Mouse (Mus musculus) heart, postnatal 0 days (tissue): Measurements from ENCODE around the gene Olfr689. TPM values are rescaled to one million over a fixed set of nuclear protein-coding genes. Genes with fewer than 3 reads are reported as not detected.

Source experiments
- ATAC-seq: fragments of 200-750 bp; cut with Nextera tagmentation; 2 replicates; pipeline ENCODE4 v1.8.0; 2017; ENCODE audit warnings: low read depth, moderate number of reproducible peaks, moderate library complexity; ENCODE audit not compliant: insufficient read depth
- DNase-seq: peaks from one replicate; pipeline ENCODE4 v3.0.0-alpha.2; 2016; ENCODE audit warnings: low spot score
- H3K27ac ChIP-seq: fragments of 300-500 bp; sonication (generic); 2 replicates; pipeline ENCODE4 v1.5.1; 2014; ENCODE audit warnings: low read depth, mild to moderate bottlenecking
- H3K27me3 ChIP-seq: fragments of 300-500 bp; sonication (generic); 2 replicates; pipeline ENCODE4 v1.6.1; 2014; ENCODE audit warnings: low read length, mixed read lengths; ENCODE audit not compliant: control insufficient read depth, insufficient read depth
- H3K36me3 ChIP-seq: fragments of 300-500 bp; sonication (generic); replicated peaks from 2 replicates; pipeline ENCODE4 v1.6.1; 2014; ENCODE audit warnings: low read length, mixed read lengths; ENCODE audit not compliant: control insufficient read depth, insufficient read depth
- H3K4me1 ChIP-seq: fragments of 300-500 bp; sonication (generic); 2 replicates; pipeline ENCODE4 v1.6.1; 2014; ENCODE audit warnings: antibody characterized with exemption; ENCODE audit not compliant: control insufficient read depth, insufficient read depth
- H3K4me2 ChIP-seq: fragments of 300-500 bp; sonication (generic); 2 replicates; pipeline ENCODE4 v1.6.1; 2014; ENCODE audit warnings: low read depth, mild to moderate bottlenecking, low read length, moderate library complexity
- H3K4me3 ChIP-seq: fragments of 300-500 bp; sonication (generic); 2 replicates; pipeline ENCODE4 v1.5.1; 2014; ENCODE audit warnings: low read depth, low read length
- H3K9ac ChIP-seq: fragments of 300-500 bp; sonication (generic); replicated peaks from 2 replicates; pipeline ENCODE4 v1.6.1; 2014; ENCODE audit warnings: low read depth, low read length, mixed read lengths
- H3K9me3 ChIP-seq: fragments of 300-500 bp; sonication (generic); replicated peaks from 2 replicates; pipeline ENCODE4 v1.6.1; 2016; ENCODE audit warnings: low read length; ENCODE audit not compliant: control insufficient read depth
- CTCF ChIP-seq: IDR thresholded peaks from 2 replicates; pipeline ENCODE4 v1.5.1; 2016; ENCODE audit warnings: antibody characterized with exemption, control low read depth, low read depth
- EP300 ChIP-seq: IDR thresholded peaks from 2 replicates; pipeline ENCODE4 v1.6.1; 2016; ENCODE audit warnings: antibody characterized with exemption, low read depth
- WGBS: fragments of 180-500 bp; shearing (Covaris S2); extraction: QIAGEN DNeasy Blood & Tissue Kit; methylation state at CpG from one replicate; pipeline ENCODE4 v1.1.7; 2014; 5-methylcytosine and 5-hydroxymethylcytosine counted together
- polyA plus RNA-seq: library from polyadenylated mRNA; unstranded; fragments of >200 nt; fragmentation: Nextera tagmentation; extraction: Ambion mirVana; gene quantifications from 2 replicates; pipeline ENCODE4 v1.2.1, GENCODE M21; 2015
- total RNA-seq: library from RNA; depleted of rRNA; stranded (reverse); fragments of >200 nt; gene quantifications from 2 replicates; pipeline ENCODE4 v1.2.3, GENCODE M21; 2014; ENCODE audit warnings: low replicate concordance; rRNA removed

Olfr689 gene
- not detected in 2 replicates for total RNA-seq
- polyA plus RNA-seq = not detected in 2 replicates

GRCm38 (mm10) chr7:105310865-105311264 lies at the start of gene Olfr689:
Gene Olfr689 (plus strand): TSS chr7:105311165.
- Histone ChIP-seq H3K4me3 (no peak within 1 kb of the TSS), H3K9ac (no peak within 1 kb of the TSS), H3K27me3 (no peaks in the 10 kb centered on the region), H3K4me2 (no peak within 1 kb of the TSS), H3K9me3 (no peaks in the 10 kb centered on the region), H3K36me3 (no peaks in the 10 kb centered on the region), H3K4me1 (no peaks in the 10 kb centered on the region), H3K27ac (no peak within 1 kb of the TSS)
- 61% methylated on average over 1 of the region's 1 CpGs for WGBS
- ATAC-seq = no peak
- TF ChIP-seq CTCF (no peak), EP300 (no peak)
- no peak for DNase-seq

GRCm38 (mm10) chr7:105272426-105272825 lies 38.5 kb upstream of the Olfr689 start:
- Histone ChIP-seq H3K4me2 (no peak overlapping the region), H3K36me3 (no peaks in the 10 kb centered on the region), H3K27ac (no peak overlapping the region), H3K4me1 (no peaks in the 10 kb centered on the region), H3K9me3 (no peaks in the 10 kb centered on the region), H3K9ac (no peak overlapping the region), H3K4me3 (no peak overlapping the region), H3K27me3 (no peaks in the 10 kb centered on the region)
- ATAC-seq = no peak
- 61% methylated on average over 7 of the region's 7 CpGs for WGBS
- DNase-seq = no peak
- no peak for TF ChIP-seq CTCF
- no peak for TF ChIP-seq EP300

- H3K27ac ChIP-seq = no peak within 1 kb of the TSS
- H3K4me1 ChIP-seq = no peaks in the 10 kb centered on the region
- no peaks in the 10 kb centered on the region for H3K27me3 ChIP-seq
- WGBS = 74% methylated on average over 6 of the region's 6 CpGs
- H3K9me3 ChIP-seq = no peaks in the 10 kb centered on the region
- H3K36me3 ChIP-seq = no peaks in the 10 kb centered on the region
- no peak for ATAC-seq
- TF ChIP-seq EP300 (no peak), CTCF (no peak)
- H3K4me2 ChIP-seq = no peak within 1 kb of the TSS
- H3K9ac ChIP-seq = no peak within 1 kb of the TSS
- no peak within 1 kb of the TSS for H3K4me3 ChIP-seq
- no peak for DNase-seq
Measured at GRCm38 (mm10) chr7:105287795-105288194, 23.2 kb upstream of the Olfr689 start, which contains the start of gene Olfr688. Gene Olfr688 (plus strand): TSS chr7:105288095.

DNA sequence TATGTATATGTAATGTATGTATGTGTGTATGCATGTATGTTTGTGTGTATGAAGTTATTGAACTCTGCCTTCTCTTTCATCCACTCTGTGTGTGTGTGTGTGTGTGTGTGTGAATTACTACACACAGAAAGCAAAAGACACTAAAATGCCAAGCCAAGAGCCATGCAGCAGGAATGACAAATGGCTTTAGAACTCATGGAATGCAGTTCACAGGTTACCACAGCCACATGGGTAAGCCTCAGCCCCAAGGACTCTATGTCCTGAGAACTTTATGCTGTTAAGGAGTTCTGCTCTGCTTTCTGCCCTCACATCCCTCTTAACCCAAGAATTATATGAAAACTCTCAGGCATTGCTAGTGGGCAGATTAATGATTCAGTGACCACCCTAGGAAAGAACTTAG lies 20.9 kb upstream of the Olfr689 start:
- Histone ChIP-seq H3K4me3 (no peak overlapping the region), H3K4me1 (no peaks in the 10 kb centered on the region), H3K9me3 (no peaks in the 10 kb centered on the region), H3K27ac (no peak overlapping the region), H3K9ac (no peak overlapping the region), H3K27me3 (no peaks in the 10 kb centered on the region), H3K36me3 (no peaks in the 10 kb centered on the region), H3K4me2 (no peak overlapping the region)
- TF ChIP-seq CTCF = no peak
- no peak for TF ChIP-seq EP300
- ATAC-seq = no peak
- DNase-seq = no peak

DNA sequence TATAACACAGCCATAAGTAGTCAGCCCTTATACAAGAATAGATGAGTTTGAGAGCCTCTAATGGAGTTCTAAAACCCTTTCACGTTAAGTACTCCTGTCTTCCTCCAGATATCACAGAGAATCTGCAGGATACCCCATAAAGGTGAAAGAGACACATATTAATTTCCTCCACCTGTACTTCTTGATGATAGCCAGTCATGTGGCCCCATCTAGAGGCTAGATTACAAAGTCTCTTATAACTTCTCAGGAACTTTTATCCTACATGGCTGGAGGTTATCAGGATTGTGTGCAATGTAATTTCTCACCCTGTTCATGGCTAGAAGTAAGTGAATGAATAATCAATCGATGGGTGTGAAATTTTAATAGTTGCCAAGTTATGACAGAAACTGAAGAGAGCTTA lies 14.3 kb downstream of the Olfr689 start:
- Histone ChIP-seq H3K27me3 (no peaks in the 10 kb centered on the region), H3K9me3 (no peaks in the 10 kb centered on the region), H3K4me1 (no peaks in the 10 kb centered on the region), H3K4me3 (no peak overlapping the region), H3K36me3 (no peaks in the 10 kb centered on the region), H3K9ac (no peak overlapping the region), H3K4me2 (no peak overlapping the region), H3K27ac (no peak overlapping the region)
- WGBS = 54% methylated on average over 2 of the region's 2 CpGs
- ATAC-seq = no peak
- no peak for DNase-seq
- TF ChIP-seq EP300 = no peak
- no peak for TF ChIP-seq CTCF

- Histone ChIP-seq H3K4me3 (no peak within 1 kb of the TSS), H3K4me1 (no peaks in the 10 kb centered on the region), H3K27me3 (no peaks in the 10 kb centered on the region), H3K27ac (no peak within 1 kb of the TSS), H3K36me3 (no peaks in the 10 kb centered on the region), H3K4me2 (no peak within 1 kb of the TSS), H3K9ac (no peak within 1 kb of the TSS), H3K9me3 (no peaks in the 10 kb centered on the region)
- ATAC-seq (no peak), DNase-seq (no peak)
- 76% methylated on average over 1 of the region's 1 CpGs for WGBS
- TF ChIP-seq EP300 = no peak
- no peak for TF ChIP-seq CTCF
Measured at GRCm38 (mm10) chr7:105334004-105334403, 23.0 kb downstream of the Olfr689 start, which contains the start of gene Olfr690. Gene Olfr690 (minus strand): TSS chr7:105334104.
